Mouse (Mus musculus) forebrain, postnatal 0 days (tissue): ENCODE results near the gene Atp6v0a4. TPM values are rescaled to one million over a fixed set of nuclear protein-coding genes. Genes with fewer than 3 reads are reported as not detected.

Source experiments
- ATAC-seq: fragments of 200-750 bp; cut with Nextera tagmentation; 2 replicates; pipeline ENCODE4 v1.8.0; 2017; ENCODE audit warnings: mild to moderate bottlenecking, moderate library complexity
- DNase-seq: peaks from one replicate; pipeline ENCODE4 v3.0.0-alpha.2; 2015
- H3K27ac ChIP-seq: fragments of 300-500 bp; sonication (generic); 2 replicates; pipeline ENCODE4 v1.5.1; 2014; ENCODE audit warnings: low read depth, mild to moderate bottlenecking, antibody characterized with exemption, low read length, moderate library complexity, mixed read lengths
- H3K27me3 ChIP-seq: fragments of 300-500 bp; sonication (generic); 2 replicates; pipeline ENCODE4 v1.6.1; 2014; ENCODE audit warnings: mild to moderate bottlenecking, low read length, mixed read lengths; ENCODE audit not compliant: insufficient read depth
- H3K36me3 ChIP-seq: fragments of 300-500 bp; sonication (generic); 2 replicates; pipeline ENCODE4 v1.6.1; 2014; ENCODE audit warnings: mild to moderate bottlenecking, moderate library complexity; ENCODE audit not compliant: insufficient read depth
- H3K4me1 ChIP-seq: fragments of 300-500 bp; sonication (generic); 2 replicates; pipeline ENCODE4 v1.6.1; 2014; ENCODE audit warnings: antibody characterized with exemption; ENCODE audit not compliant: insufficient read depth
- H3K4me2 ChIP-seq: fragments of 300-500 bp; sonication (generic); 2 replicates; pipeline ENCODE4 v1.6.1; 2014; ENCODE audit warnings: low read depth, mild to moderate bottlenecking, moderate library complexity
- H3K4me3 ChIP-seq: fragments of 300-500 bp; sonication (generic); 2 replicates; pipeline ENCODE4 v1.5.1; 2014; ENCODE audit warnings: low read depth, low read length, mixed read lengths
- H3K9ac ChIP-seq: fragments of 300-500 bp; sonication (generic); 2 replicates; pipeline ENCODE4 v1.6.1; 2014; ENCODE audit warnings: mild to moderate bottlenecking
- H3K9me3 ChIP-seq: fragments of 300-500 bp; sonication (generic); 2 replicates; pipeline ENCODE4 v1.6.1; 2016; ENCODE audit warnings: low read length
- CTCF ChIP-seq: sonication (generic); IDR thresholded peaks from 2 replicates; pipeline ENCODE4 v1.5.1; 2016; ENCODE audit warnings: antibody characterized with exemption, control low read depth, low read depth
- WGBS: fragments of 180-500 bp; shearing (Covaris S2); extraction: QIAGEN DNeasy Blood & Tissue Kit; methylation state at CpG from one replicate; pipeline ENCODE4 v1.1.7; 2014; 5-methylcytosine and 5-hydroxymethylcytosine counted together
- polyA plus RNA-seq: library from polyadenylated mRNA; unstranded; fragments of >200 nt; fragmentation: Nextera tagmentation; extraction: Ambion mirVana; gene quantifications from 2 replicates; pipeline ENCODE4 v1.2.1, GENCODE M21; 2015
- total RNA-seq: library from RNA; depleted of rRNA; stranded (reverse); fragments of >200 nt; gene quantifications from 2 replicates; pipeline ENCODE4 v1.2.3, GENCODE M21; 2014

The Atp6v0a4 gene
- total and polyA plus RNA-seq, 2 experiments from 2014 or later = 0.15 to 0.33 TPM

DNA sequence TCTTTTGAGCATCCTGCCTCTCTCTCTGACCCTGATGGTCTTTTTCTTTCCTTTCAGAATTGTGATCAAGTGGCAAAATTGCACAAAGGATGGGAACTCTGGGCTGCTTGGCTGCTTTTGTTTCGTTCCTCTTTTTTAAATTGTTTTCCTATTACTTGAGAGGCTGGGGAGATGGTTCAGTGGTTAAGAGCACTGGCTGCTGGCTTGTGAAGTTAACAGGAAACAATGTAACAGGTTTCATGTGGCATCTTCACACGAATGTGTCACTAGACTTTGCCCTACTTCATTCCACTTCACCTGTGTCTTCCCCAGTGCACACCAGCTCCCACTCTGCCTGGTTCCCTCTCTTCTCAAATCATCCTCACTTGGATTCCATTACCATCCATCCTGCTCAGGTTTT lies 59.8 kb downstream of the Atp6v0a4 start:
- Histone ChIP-seq H3K27ac (no peak overlapping the region), H3K4me1 (peaks cover 2% of the 10 kb centered on the region; the same call in 1 of the 2 replicates), H3K4me2 (no peak overlapping the region), H3K9me3 (no peaks in the 10 kb centered on the region), H3K27me3 (no peaks in the 10 kb centered on the region), H3K9ac (no peak overlapping the region), H3K36me3 (no peaks in the 10 kb centered on the region), H3K4me3 (no peak overlapping the region)
- ATAC-seq = no peak
- 55% methylated on average over 2 of the region's 2 CpGs for WGBS
- TF ChIP-seq CTCF = no peak
- DNase-seq = no peak

GRCm38 (mm10) chr6:38058805-38059204 lies 65.6 kb downstream of the Atp6v0a4 start:
- H3K4me1 ChIP-seq = no peaks in the 10 kb centered on the region
- H3K27ac ChIP-seq = no peak overlapping the region
- H3K36me3 ChIP-seq = no peaks in the 10 kb centered on the region
- H3K4me3 ChIP-seq = no peak overlapping the region
- no peak for ATAC-seq
- WGBS = 63% methylated on average over 5 of the region's 5 CpGs
- H3K9me3 ChIP-seq = no peaks in the 10 kb centered on the region
- H3K9ac ChIP-seq = no peak overlapping the region
- no peak for DNase-seq
- H3K4me2 ChIP-seq = no peak overlapping the region
- H3K27me3 ChIP-seq = no peaks in the 10 kb centered on the region
- TF ChIP-seq CTCF = no peak

GRCm38 (mm10) chr6:38055471-38056330 lies 68.7 kb downstream of the Atp6v0a4 start:
- no peak for TF ChIP-seq CTCF
- no peaks in the 10 kb centered on the region for H3K36me3 ChIP-seq
- H3K27me3 ChIP-seq = no peaks in the 10 kb centered on the region
- no peak overlapping the region for H3K27ac ChIP-seq
- no peaks in the 10 kb centered on the region for H3K4me1 ChIP-seq
- no peaks in the 10 kb centered on the region for H3K9me3 ChIP-seq
- H3K4me2 ChIP-seq = no peak overlapping the region
- DNase-seq (no peak), ATAC-seq (no peak)
- no peak overlapping the region for H3K4me3 ChIP-seq
- 80% methylated on average over 15 of the region's 15 CpGs for WGBS
- no peak overlapping the region for H3K9ac ChIP-seq

DNA sequence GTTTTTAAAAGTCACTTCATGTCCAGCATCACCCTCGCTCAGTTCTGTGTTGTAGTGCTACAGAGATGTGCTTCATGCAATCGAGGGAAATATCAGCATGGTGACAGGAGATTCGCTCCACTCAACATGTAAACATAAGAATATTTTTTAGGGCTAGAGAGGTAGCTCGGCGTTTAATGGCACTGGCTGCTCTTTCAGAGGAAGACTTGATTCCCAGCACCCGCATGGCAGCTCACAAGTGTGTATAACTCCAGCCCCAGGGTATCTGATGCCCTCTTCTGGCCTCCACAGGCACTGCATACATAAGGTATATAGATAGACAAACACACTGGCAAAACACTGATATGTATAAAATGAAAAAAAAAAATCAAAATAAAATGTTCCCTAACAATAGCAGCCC lies 74.8 kb downstream of the Atp6v0a4 start:
- 99% methylated on average over 6 of the region's 6 CpGs for WGBS
- TF ChIP-seq CTCF = no peak
- Histone ChIP-seq H3K9me3 (no peaks in the 10 kb centered on the region), H3K27me3 (no peaks in the 10 kb centered on the region), H3K36me3 (no peaks in the 10 kb centered on the region), H3K27ac (no peak overlapping the region), H3K4me1 (no peaks in the 10 kb centered on the region), H3K4me2 (no peak overlapping the region), H3K4me3 (no peak overlapping the region), H3K9ac (no peak overlapping the region)
- DNase-seq = no peak
- ATAC-seq = no peak

DNA sequence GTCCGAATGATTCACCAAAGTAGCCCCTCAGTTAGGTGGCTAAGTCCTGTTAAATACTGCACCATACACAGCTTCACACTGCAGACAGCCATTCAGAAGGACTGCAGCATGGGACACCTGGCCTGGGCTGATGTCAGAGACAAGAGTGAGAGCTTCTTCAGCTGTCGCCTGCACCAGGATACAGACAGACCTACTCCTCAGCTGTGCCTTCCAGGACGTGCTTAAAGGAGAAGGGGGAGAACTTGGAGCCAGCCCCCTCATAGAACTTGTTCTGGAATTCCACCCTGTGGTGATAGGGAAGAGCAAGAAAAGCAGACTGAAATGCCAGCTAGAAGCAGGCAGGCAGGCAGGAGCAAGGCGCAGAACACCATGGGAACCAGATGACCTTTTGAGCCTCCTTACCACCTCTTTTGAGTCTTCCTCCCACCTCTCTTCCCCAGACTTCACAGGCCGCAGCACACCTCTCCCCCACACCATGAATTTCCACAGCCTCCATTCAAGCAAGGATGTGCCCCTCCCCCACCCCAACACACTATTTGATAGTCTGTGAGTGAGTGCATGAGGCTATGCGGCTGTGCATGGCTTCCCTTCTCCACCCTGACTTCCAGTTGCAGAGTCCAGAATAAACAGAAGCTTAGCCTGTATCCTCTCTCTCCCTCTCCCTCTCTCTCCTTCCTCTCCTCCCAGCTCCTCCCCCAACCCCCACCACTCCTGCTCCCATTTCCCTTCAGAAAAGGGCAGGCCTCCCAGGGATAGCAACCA lies 75.4 kb downstream of the Atp6v0a4 start:
- ATAC-seq (no peak), DNase-seq (no peak)
- Histone ChIP-seq H3K4me2 (no peak overlapping the region), H3K4me1 (no peaks in the 10 kb centered on the region), H3K27me3 (no peaks in the 10 kb centered on the region), H3K36me3 (no peaks in the 10 kb centered on the region), H3K9ac (no peak overlapping the region), H3K9me3 (no peaks in the 10 kb centered on the region), H3K27ac (no peak overlapping the region), H3K4me3 (no peak overlapping the region)
- TF ChIP-seq CTCF = no peak
- 64% methylated on average over 6 of the region's 6 CpGs for WGBS

DNA sequence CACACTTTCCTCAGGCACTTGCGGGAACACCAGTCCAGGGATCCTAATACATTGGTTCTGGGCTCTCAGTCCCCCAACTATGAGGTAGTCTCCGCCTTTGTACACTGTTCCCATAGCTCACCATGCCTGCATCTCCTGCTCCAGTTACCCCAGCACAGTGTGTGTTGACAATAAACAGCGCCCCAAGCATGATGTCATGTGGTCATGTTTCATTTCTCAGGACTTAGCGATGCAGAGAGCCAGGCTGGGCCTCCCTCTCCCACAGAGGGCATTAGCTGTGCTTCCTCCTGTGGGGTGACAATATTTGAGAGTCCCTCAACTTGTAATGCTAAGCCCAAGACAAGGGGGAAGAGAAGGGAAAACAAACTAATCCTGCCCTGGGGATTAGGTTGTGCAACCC lies 76.4 kb downstream of the Atp6v0a4 start:
- ATAC-seq (no peak), DNase-seq (no peak)
- Histone ChIP-seq H3K4me2 (no peak overlapping the region), H3K27me3 (no peaks in the 10 kb centered on the region), H3K9me3 (no peaks in the 10 kb centered on the region), H3K4me1 (no peaks in the 10 kb centered on the region), H3K9ac (no peak overlapping the region), H3K4me3 (no peak overlapping the region), H3K36me3 (no peaks in the 10 kb centered on the region), H3K27ac (no peak overlapping the region)
- WGBS = 69% methylated on average over 4 of the region's 4 CpGs
- no peak for TF ChIP-seq CTCF

DNA sequence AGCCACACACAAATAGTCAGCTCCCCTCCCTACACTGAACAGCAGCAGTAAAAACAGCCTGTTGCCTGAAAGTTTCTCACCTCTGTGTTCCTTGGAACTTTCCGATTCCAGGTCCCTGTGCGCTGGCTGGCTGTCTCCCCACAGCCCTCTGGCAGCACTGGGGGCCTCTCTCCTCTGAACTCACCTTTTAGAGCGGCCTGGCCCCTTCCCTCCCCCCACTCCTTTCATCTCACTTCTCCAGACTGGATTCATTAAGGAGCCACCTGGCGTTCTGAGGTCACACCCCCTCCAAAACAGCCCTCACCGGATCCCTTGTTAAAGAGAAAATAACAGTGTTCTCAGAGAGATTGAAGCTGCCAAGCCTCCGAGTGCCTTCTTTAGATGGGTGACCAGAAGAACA lies 77.5 kb downstream of the Atp6v0a4 start, which contains the start of gene Svopl:
Gene Svopl, minus strand, starts transcription at position 159 of the 400 bp plus-strand sequence.
- Histone ChIP-seq H3K9me3 (no peaks in the 10 kb centered on the region), H3K9ac (no peak within 1 kb of the TSS), H3K27me3 (no peaks in the 10 kb centered on the region), H3K4me1 (no peaks in the 10 kb centered on the region), H3K36me3 (no peaks in the 10 kb centered on the region), H3K4me2 (no peak within 1 kb of the TSS), H3K4me3 (no peak within 1 kb of the TSS), H3K27ac (no peak within 1 kb of the TSS)
- no peak for TF ChIP-seq CTCF
- DNase-seq (no peak), ATAC-seq (no peak)
- 16% methylated on average over 6 of the region's 6 CpGs for WGBS
